Mouse (Mus musculus) embryonic facial prominence, embryonic 11.5 days (tissue): Measurements from ENCODE around the gene Ppp2r5d. TPM values are rescaled to one million over a fixed set of nuclear protein-coding genes. Genes with fewer than 3 reads are reported as not detected.

Source experiments
- ATAC-seq: fragments of 200-750 bp; cut with Nextera tagmentation; replicated peaks from 2 replicates; pipeline ENCODE4 v1.8.0; 2017; ENCODE audit warnings: low read depth; ENCODE audit not compliant: insufficient number of reproducible peaks, low FRiP score, low TSS enrichment
- DNase-seq: peaks from one replicate; pipeline ENCODE4 v3.0.0-alpha.2; 2015; ENCODE audit warnings: low spot score
- H3K27ac ChIP-seq: fragments of 300-500 bp; sonication (generic); replicated peaks from 2 replicates; pipeline ENCODE4 v1.5.1; 2014; ENCODE audit warnings: mild to moderate bottlenecking, low read depth, low read length, control low read depth
- H3K27me3 ChIP-seq: fragments of 300-500 bp; sonication (generic); 2 replicates; pipeline ENCODE4 v1.6.1; 2014; ENCODE audit warnings: mild to moderate bottlenecking, low read length, moderate library complexity, mixed read lengths; ENCODE audit not compliant: control insufficient read depth, insufficient read depth
- H3K36me3 ChIP-seq: fragments of 300-500 bp; sonication (generic); replicated peaks from 2 replicates; pipeline ENCODE4 v1.6.1; 2014; ENCODE audit warnings: low read depth, mild to moderate bottlenecking, low read length, moderate library complexity, mixed read lengths; ENCODE audit not compliant: control insufficient read depth, insufficient read depth
- H3K4me1 ChIP-seq: fragments of 300-500 bp; sonication (generic); 2 replicates; pipeline ENCODE4 v1.6.1; 2014; ENCODE audit warnings: low read length, mixed read lengths; ENCODE audit not compliant: control insufficient read depth, insufficient read depth
- H3K4me2 ChIP-seq: fragments of 300-500 bp; sonication (generic); 2 replicates; pipeline ENCODE4 v1.6.1; 2014; ENCODE audit warnings: low read depth, mild to moderate bottlenecking, control low read depth, low read length, moderate library complexity
- H3K4me3 ChIP-seq: fragments of 300-500 bp; sonication (generic); 2 replicates; pipeline ENCODE4 v1.5.1; 2014; ENCODE audit warnings: low read depth, low read length, control low read depth
- H3K9ac ChIP-seq: fragments of 300-500 bp; sonication (generic); replicated peaks from 2 replicates; pipeline ENCODE4 v1.6.1; 2014; ENCODE audit warnings: mild to moderate bottlenecking, control low read depth, low read length
- H3K9me3 ChIP-seq: fragments of 300-500 bp; sonication (generic); replicated peaks from 2 replicates; pipeline ENCODE4 v1.6.1; 2016; ENCODE audit warnings: mild to moderate bottlenecking, low read length, inconsistent platforms, mixed read lengths; ENCODE audit not compliant: control insufficient read depth
- WGBS: fragments of 180-500 bp; shearing (Covaris S2); extraction: QIAGEN DNeasy Blood & Tissue Kit; methylation state at CpG from one replicate; pipeline ENCODE4 v1.1.7; 2014; 5-methylcytosine and 5-hydroxymethylcytosine counted together
- polyA plus RNA-seq: library from polyadenylated mRNA; unstranded; fragments of >200 nt; fragmentation: Nextera tagmentation; extraction: Ambion mirVana; gene quantifications from 2 replicates; pipeline ENCODE4 v1.2.1, GENCODE M21; 2014

Gene Ppp2r5d
- polyA plus RNA-seq, 1 experiment from 2014 or later, result 111 TPM

GRCm38 (mm10) chr17:46651755-46652547 lies 53.0 kb downstream of the Ppp2r5d start:
- peaks cover 10% of the 10 kb centered on the region for H3K36me3 ChIP-seq
- H3K9me3 ChIP-seq, result no peaks in the 10 kb centered on the region
- H3K27me3 ChIP-seq, result no peaks in the 10 kb centered on the region
- H3K4me3 ChIP-seq, result peak overlapping the region; percentile 68; the same call in 1 of the 2 replicates
- H3K9ac ChIP-seq, result peak overlapping the region; percentile 96
- DNase-seq (no peak), ATAC-seq (no peak)
- H3K4me2 ChIP-seq, result peak overlapping the region; percentile 84
- peaks cover 13% of the 10 kb centered on the region for H3K4me1 ChIP-seq
- H3K27ac ChIP-seq, result no peak overlapping the region
- WGBS, result 70% methylated on average over 20 of the region's 20 CpGs

- 75% methylated on average over 17 of the region's 17 CpGs for WGBS
- peaks cover 13% of the 10 kb centered on the region for H3K4me1 ChIP-seq
- H3K9ac ChIP-seq, result peak overlapping the region; percentile 96
- H3K4me2 ChIP-seq, result peak overlapping the region; percentile 84
- no peaks in the 10 kb centered on the region for H3K27me3 ChIP-seq
- H3K9me3 ChIP-seq, result no peaks in the 10 kb centered on the region
- peak overlapping the region; percentile 93 for H3K27ac ChIP-seq
- ATAC-seq (no peak), DNase-seq (no peak)
- H3K4me3 ChIP-seq, result peak overlapping the region; percentile 68
- peaks cover 10% of the 10 kb centered on the region for H3K36me3 ChIP-seq
These were observed 53.6 kb downstream of the Ppp2r5d start for GRCm38 (mm10) chr17:46651292-46651691.

DNA sequence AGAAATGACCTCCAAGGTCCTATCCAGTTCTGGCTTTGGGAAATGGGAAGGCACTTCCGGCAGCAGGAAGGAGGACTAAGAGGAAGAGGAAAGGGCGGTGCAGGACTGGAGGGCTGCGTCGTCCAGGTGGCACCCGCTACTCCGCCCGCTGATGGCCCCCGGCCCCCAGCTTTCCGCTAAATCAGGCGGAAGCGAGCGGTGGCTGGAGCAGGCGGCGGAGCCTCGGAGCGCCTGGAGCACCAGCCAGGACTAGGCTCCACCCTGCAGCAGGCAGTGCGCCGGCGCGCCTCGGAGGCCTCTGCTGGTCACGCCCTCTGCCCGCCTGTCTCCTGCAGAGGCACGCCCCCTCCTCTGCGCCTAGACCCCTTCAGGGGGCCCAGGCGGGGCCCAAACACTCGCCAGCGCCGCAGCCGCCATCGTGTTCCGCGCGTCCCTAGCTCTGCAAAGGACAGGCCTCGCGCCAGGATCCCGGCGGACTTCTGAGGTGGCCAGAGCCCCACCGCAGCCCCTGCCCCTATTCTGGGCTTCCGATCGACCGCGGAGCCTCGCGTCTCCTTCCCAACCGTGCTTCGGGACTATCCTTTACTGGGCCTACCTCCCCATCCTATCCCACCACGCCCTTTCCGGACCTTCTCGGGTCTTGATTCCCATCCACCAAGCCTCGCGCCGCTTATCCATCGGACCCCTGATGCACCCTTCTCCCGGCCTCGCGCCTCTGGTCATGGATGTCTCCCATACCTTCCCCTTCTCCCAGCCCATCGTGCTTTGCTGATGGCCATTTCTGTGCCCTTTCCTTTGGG lies 54.5 kb downstream of the Ppp2r5d start, which contains the start of gene Cul7:
Gene Cul7 (plus strand): TSS at position 106 of the 800 bp plus-strand sequence.
- H3K27me3 ChIP-seq, result no peaks in the 10 kb centered on the region
- peak; percentile 91 for ATAC-seq
- DNase-seq, result peak; percentile 96
- under 1% methylated on average over 48 of the region's 58 CpGs for WGBS
- peak within 1 kb of the TSS; percentile 93 for H3K27ac ChIP-seq
- peak within 1 kb of the TSS; percentile 68 for H3K4me3 ChIP-seq
- H3K4me1 ChIP-seq, result peaks cover 13% of the 10 kb centered on the region
- no peaks in the 10 kb centered on the region for H3K9me3 ChIP-seq
- H3K36me3 ChIP-seq, result peaks cover 7% of the 10 kb centered on the region
- peak within 1 kb of the TSS; percentile 84 for H3K4me2 ChIP-seq
- H3K9ac ChIP-seq, result peak within 1 kb of the TSS; percentile 96

GRCm38 (mm10) chr17:46649811-46650210 lies 55.1 kb downstream of the Ppp2r5d start:
- H3K4me2 ChIP-seq, result peak overlapping the region; percentile 84
- ATAC-seq (no peak), DNase-seq (peak; percentile 13)
- peak overlapping the region; percentile 93 for H3K27ac ChIP-seq
- H3K27me3 ChIP-seq, result no peaks in the 10 kb centered on the region
- peaks cover 6% of the 10 kb centered on the region for H3K36me3 ChIP-seq
- H3K4me1 ChIP-seq, result peaks cover 13% of the 10 kb centered on the region
- WGBS, result 39% methylated on average over 15 of the region's 15 CpGs
- no peaks in the 10 kb centered on the region for H3K9me3 ChIP-seq
- H3K9ac ChIP-seq, result peak overlapping the region; percentile 96
- peak overlapping the region; percentile 68 for H3K4me3 ChIP-seq

- no peaks in the 10 kb centered on the region for H3K27me3 ChIP-seq
- peaks cover 13% of the 10 kb centered on the region for H3K4me1 ChIP-seq
- 92% methylated on average over 9 of the region's 9 CpGs for WGBS
- DNase-seq, result no peak
- no peak for ATAC-seq
- H3K4me2 ChIP-seq, result no peak overlapping the region
- no peak overlapping the region for H3K27ac ChIP-seq
- peaks cover under 1% of the 10 kb centered on the region; the same call in 1 of the 2 replicates for H3K36me3 ChIP-seq
- H3K9me3 ChIP-seq, result no peaks in the 10 kb centered on the region
- no peak overlapping the region for H3K9ac ChIP-seq
- H3K4me3 ChIP-seq, result no peak overlapping the region
These were observed 56.5 kb downstream of the Ppp2r5d start for GRCm38 (mm10) chr17:46648436-46648835.

DNA sequence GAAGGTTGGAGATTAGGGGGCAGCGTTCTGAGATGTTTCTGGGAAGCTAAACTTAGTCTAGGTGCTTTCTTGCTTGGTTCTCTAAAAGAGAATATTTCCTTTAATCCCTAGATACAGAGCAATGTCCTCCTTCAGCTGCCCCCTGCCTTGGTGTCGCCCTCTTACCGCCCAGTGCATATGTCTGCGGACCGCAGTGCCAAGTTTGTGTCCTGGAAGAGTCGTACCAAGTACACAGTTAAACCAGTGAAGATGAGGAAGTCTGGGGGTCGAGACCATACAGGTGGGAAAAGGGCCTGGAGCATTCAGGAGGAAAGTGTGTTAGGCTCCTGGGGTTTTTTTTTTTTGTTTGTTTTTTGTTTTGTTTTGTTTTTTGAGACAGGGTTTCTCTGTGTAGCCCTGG lies 57.6 kb downstream of the Ppp2r5d start:
- 90% methylated on average over 7 of the region's 7 CpGs for WGBS
- DNase-seq, result no peak
- H3K27ac ChIP-seq, result no peak overlapping the region
- peaks cover 12% of the 10 kb centered on the region for H3K4me1 ChIP-seq
- ATAC-seq, result no peak
- H3K4me3 ChIP-seq, result no peak overlapping the region
- H3K4me2 ChIP-seq, result no peak overlapping the region
- no peaks in the 10 kb centered on the region for H3K9me3 ChIP-seq
- no peaks in the 10 kb centered on the region for H3K27me3 ChIP-seq
- H3K9ac ChIP-seq, result no peak overlapping the region
- no peaks in the 10 kb centered on the region for H3K36me3 ChIP-seq

- 0% methylated on average over 19 of the region's 19 CpGs for whole genome bisulfite sequencing
- no peak for ATAC-seq
These were observed 58.6 kb downstream of the Ppp2r5d start for GRCm38 (mm10) chr17:46646322-46646662.

More at GRCm38 (mm10) chr17:46646322-46646662, 58.6 kb downstream of the Ppp2r5d start:
- no peak for DNase-seq
- H3K4me2 ChIP-seq, result peak overlapping the region; percentile 75
- H3K9ac ChIP-seq, result peak overlapping the region; percentile 58
- H3K27ac ChIP-seq, result no peak overlapping the region; the same call in 1 of the 2 replicates
- H3K9me3 ChIP-seq, result no peaks in the 10 kb centered on the region
- H3K27me3 ChIP-seq, result no peaks in the 10 kb centered on the region
- peak overlapping the region; percentile 64 for H3K4me3 ChIP-seq
- H3K36me3 ChIP-seq, result no peaks in the 10 kb centered on the region
- peaks cover 6% of the 10 kb centered on the region for H3K4me1 ChIP-seq
